Mouse (Mus musculus) embryo, embryonic 10 days (tissue): Measurements from ENCODE around the gene Xpr1.

Experiments
- DNase-seq: peaks from one replicate; pipeline ENCODE4 v3.0.0-alpha.2; 2015; ENCODE audit warnings: low spot score

The Xpr1 gene

DNA sequence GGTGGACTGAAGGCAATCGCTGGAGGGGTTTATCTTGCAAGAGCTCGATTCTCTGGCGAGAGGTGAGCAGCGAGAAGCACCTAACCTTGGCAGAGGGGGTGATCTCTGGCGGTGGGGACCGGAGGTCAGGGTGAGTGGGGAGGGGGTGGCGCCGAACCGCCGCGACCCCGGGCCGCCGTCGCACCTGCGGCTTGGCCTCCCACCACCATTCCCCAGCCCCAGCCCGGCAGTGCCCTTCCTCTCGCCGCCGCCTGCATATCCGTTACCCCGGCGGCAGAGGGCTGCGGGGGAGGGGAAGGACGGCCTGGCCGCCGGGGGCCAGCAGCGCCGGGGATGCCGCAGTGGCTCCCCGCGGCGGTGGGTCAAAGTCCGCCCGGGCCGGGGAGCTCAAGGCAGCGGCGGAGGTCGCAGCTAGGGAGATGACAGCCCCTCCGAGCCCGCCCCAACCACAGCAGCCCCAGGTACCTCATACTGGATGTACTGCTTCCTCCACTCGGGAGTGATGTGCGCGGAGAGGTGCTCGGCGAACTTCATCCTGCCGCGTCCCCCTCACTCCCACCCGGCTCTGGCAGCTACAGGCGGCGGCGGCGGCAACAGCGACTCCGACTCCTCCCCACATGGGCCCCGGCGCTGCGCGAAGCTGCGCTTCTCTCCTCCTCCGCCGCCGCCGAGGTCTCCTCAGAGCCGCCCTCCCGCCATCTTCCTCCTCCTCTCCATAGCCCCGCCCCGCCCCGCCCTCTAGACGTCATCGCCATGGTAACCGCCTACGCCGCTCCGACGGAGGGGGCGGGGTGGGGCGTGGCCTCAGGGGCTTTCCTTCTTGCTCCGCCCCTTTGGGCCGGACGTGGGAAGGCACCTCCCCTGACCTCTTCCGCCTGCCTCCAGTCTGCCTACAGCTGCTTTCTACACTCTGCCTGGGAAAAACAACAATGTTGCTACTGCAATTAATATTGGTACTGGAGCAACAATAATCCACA is at the start of gene Xpr1:
Gene Xpr1 (minus strand): TSS at position 715 of the 977 bp plus-strand sequence.
- peak; percentile 94 for DNase-seq

DNA sequence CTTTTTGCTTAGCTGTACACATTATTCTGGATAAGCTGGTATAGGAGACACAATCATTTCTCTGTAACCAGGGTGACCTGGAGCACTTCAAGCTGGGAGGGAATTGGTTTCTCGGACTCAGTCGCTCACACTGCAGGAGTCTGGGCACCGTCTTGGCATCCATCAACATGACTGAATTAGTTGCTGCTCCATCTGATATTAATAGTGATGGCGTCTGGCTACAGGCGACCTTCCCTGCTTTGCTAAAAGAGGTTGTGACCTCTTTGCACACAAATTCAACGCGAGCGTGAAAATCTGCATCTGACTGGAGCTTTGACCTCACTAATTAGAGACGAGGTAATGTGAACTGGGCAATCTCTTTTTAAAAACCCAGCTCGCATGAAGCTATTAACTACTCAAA is 46.2 kb upstream of the Xpr1 start:
- DNase-seq = peak; percentile 51

DNA sequence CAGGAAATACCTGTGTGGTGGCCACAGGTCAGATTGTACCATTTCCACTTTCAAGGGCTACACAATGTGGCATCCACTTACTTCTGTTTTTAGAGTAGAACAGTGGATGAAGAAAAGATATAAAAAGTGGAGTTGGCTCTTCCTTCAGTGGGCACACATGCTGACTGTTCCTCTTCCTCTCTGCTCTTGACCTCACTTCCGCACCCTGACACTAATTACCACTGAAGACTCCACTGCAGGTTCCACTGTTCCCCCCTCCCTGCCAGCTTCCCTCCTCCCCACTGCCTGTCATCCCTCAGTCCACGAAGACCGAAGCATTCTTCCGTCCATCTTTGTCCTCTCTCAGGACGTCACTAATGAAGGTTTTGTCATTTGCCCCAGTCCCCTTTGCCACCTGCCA is 45.4 kb upstream of the Xpr1 start:
- no peak for DNase-seq

DNA sequence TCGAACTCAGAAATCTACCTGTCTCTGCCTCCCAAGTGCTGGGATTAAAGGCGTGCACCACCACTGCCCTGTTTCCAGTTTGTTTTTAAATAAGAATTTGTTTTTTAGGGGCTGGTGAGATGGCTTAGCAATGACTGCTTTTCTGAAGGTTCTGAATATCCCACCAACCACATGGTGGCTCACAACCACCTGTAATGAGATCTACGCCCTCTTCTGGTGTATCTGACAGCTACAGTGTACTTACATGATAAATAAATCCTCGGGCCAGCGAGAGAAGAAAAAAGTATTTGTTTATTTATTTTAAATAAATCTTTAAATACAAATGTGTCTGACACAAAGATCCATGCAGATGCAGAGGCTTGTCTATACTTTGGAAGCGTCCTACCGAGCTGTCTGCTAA is 40.3 kb upstream of the Xpr1 start:
- no peak for DNase-seq

DNA sequence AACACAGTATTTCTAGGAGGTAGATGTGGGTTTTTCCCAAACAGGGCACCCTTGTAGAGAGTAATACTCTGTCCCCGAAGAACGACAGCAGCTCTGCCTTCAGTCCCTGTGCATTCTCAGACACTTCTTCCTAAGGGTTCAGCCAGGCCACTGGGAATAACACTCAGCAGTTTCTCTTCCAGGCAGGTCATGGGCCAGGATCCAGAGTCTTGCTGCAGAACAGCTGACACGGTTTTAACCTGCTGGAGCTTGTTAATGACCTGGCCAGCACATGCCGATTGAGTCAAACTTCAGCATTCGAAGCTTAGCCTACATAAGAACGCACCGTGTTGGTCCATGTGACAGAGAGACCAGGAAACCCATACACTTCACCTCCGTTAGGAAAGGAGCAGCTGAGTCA is 36.0 kb upstream of the Xpr1 start:
- no peak for DNase-seq

DNA sequence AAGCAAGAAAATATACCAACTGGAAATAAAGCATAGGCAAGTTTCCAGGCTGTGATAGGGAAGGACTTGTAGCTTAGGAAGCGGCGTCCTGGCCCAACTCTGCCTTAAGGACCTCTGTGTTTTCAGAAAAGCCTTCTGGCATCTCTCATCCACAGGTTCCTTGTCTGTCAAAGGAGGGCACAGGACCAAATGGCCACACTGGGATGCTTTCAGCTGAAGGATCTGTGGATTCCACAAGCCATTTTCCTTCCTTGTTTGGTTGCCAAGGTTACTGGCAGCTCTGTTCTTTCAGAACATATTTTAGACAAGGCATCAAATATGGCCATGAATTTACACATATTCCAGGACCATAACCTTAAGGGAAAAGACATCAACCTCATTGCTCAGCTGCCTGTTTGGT is 31.7 kb upstream of the Xpr1 start:
- no peak for DNase-seq

DNA sequence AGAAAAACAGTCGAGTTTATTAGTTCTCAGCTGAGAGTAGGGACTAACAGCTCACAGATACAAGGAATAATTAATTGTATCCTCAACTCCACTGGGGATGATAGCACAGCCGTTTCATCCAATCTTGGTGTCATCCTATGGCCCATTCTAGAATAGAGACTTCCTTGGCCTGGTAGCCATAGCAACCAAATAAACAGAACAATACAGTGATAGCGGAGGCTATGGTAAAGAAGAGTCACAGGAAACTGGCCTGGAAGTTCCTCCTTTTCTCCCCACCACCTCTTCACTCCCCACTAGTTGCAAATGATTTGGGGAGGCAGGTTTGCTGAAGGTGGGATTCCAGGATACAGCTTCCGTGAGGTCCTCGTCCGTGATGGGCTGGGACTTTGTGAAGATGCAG is 30.1 kb upstream of the Xpr1 start:
- no peak for DNase-seq

DNA sequence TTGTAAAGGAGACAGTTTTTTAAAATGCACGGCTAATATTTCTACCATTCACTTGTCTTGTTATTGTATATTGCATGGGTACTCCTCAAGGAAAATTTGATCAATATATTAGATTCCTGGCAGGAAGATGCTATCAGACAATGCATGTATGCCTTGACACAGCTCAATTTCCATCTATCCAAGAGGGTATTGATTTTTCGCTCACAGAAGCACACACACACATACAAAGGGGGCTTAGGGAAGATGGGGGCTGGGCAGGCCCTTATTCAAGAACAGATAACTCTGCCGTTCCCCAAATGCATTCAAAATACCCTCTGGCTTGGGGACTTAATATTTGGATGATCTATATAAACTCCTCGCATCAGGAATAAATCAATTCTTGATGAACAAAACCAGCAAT is 25.9 kb upstream of the Xpr1 start:
- no peak for DNase-seq

DNA sequence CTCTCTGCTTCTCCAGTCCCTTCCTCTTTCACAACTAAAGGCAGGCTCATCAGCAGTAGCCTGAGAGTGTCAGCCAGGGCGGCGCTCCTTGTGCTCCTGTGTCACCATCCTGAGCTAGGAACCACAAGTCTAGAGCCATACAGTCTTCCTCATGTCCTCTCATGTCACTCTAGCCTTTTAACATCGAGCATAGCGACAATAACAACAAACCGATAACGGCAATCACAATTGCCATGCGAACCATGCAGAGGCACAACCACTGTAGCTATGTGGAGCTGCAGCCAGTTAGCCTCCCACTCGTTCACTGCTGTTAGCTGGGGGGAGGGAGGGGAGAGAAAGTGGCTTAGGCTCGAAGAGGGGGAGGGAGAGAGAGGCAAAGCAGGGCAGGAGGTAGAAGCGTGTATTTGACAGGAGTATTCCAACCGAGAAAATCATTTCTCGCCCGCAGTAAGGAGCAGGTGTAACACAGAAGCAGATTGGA is 25.3 kb upstream of the Xpr1 start:
- DNase-seq = no peak

DNA sequence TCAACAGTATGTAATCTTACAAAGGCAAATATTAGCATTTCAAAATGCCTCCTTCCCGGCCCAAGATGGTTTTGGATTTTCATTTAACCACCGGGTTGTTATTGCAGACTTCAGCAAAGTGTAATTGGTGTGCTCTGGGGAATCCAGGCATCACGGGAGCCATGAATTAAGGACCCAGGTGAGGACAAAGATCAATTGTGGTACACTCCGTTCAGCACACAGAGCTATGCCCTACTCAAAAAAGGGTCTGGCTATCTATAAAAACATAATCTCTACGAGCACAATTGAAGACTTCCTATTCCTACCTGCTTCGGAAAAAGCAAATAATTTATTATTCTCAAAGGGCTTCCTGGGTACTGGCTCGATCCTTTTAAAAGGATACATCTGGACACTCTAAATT is 22.3 kb upstream of the Xpr1 start:
- DNase-seq = no peak

DNA sequence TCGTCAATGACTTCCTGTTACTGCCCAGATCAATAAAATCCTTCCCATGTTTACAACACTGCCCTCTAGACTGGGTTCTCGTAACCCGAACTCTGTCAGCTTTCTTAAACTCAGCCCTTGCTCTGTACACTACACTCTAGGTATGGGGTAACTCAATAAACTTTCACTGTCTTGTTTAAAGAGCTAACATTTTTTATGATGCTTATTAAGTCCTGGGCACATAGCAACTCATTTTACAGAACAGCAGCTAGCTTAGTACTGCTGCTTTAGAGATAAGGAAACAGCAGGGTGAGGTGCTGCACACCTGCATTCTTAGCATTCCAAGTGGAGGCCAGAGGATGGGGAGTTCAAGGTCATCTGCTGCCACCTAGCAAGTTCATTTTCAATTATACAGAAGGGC is 21.3 kb upstream of the Xpr1 start:
- no peak for DNase-seq

DNA sequence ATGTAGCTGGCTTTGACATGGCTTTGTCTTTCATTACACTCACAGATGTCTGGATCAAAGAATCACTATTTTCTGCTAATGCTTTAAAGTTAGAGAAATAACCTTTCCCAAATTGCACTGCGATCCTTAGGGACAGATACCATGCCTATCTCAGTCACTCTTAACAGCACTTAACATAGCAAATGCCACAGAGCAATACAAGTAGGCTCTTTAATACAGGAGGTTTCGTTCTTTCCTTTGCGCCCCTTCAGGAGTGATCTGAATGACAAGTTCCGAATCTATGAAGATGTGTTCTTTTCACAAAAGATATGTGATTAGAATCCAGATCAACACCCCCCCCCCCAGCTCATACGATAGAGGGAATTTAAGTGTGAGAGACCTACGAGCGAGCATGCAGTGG is 12.1 kb upstream of the Xpr1 start:
- no peak for DNase-seq

DNA sequence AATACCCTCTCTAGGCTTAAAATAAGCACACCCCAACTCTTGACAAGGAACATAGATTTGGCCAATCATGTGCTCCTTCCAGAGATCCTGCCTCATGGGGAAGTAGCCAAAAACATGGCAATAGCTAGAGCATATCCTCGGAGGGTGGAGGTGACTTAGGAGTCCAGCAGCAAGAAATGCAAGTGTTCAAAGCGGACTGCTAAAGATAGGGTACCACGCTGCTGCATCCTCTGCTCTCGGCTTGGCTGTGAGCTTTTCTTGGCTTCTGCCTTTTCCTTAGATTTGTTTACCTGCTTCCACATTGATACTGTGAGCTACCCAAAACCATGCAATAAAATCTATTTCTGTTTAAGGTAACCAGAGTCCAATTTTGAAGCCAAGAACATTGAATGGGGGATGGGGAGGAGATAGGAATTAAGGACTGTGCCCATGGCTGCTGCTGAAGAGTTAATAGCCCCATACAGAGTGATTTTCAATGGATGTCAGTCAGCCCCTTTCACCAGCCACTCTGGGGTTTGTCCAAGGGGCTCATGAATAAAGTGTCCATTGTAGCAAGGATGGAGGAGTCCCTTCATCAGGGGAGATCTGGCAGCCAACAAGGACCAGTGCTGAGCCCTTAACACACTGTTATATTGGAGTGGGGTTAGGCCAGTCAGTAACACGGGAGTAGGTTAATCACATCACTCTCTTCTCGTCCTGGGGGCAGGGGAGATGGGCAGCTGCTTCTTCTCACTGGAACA is 10.1 kb upstream of the Xpr1 start:
- DNase-seq = peak; percentile 38

DNA sequence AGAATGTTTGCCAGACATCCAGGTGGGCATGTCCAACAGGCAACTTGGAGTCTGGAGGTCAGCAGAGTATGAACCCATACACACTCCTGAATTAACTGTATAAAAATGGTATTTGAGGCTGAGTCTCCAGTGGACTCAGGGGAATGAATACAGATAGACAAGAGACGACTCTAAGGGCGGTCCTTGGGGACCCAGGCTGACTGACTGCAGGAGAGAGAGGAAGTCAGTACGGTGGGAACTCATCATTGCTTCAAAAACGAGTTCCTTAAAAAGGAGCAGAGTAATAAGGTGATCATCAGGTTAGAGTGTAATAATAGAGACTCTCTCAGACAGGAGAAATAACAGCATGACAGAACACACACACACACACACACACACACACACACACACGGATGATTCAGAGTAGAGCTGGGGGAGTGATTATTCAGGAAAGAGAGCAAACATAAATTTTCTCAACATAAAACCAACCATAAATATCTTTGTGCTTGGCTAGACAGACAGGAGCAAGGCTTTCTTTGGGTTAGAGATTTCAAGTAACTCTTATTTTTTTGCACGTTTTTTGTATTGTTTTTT is 8.6 kb upstream of the Xpr1 start:
- no peak for DNase-seq

DNA sequence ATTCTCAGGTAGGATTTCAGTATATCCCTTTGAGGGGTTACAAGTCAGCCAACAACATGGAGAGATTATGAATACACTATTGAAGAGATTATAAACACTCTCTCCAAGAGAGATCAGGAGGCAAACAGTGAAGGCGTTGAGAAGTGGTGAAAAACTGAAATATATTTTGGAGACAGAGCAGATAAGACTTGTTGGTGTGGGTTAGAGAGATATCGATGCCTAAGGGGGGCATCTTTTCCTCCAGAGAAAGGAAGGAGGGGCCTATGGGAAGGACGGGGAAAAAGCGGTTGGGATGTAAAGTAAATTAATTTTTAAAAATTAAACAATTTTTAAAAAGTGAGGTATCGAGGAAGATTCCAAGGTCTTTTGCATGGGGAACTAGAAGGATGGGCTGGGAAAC is 8.1 kb upstream of the Xpr1 start:
- no peak for DNase-seq

DNA sequence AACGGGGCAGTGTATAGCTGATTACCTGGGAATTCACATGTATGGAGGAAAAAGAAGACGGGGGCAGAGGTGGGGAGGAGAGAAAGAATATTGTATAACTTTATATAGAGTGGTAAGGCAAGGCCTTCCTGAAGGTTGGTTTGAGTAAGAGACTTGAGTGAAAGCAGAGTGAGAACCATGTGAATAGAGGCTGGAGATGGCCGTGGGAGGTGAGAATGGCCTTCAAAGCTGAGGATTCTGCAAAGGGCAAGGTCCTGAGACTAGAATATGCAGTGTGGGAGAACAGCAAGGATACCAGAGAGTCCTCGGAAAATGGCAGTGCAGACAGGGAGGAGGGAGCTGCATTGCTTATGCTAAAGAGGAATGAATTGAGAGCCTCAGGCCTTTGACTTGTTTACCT is 6.6 kb upstream of the Xpr1 start:
- no peak for DNase-seq

DNA sequence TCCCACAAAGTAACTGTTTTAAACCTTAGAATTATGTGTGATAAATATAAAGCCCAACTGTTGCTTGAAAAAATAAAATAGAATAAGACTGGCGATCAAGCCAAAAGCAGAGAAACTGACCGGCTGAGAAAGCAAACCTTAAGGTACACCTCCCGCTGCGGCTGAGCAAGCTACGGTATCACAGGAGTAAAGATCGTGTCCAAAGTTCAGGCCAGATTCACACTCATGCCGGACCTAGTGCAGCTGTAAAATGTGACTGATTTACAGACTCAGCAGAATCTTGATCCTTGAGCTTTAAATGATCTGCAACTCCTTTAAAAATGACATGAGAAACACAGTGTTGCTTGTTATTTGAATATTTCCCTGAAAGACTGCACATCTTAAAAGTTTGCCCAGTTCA is 4.8 kb upstream of the Xpr1 start:
- no peak for DNase-seq

DNA sequence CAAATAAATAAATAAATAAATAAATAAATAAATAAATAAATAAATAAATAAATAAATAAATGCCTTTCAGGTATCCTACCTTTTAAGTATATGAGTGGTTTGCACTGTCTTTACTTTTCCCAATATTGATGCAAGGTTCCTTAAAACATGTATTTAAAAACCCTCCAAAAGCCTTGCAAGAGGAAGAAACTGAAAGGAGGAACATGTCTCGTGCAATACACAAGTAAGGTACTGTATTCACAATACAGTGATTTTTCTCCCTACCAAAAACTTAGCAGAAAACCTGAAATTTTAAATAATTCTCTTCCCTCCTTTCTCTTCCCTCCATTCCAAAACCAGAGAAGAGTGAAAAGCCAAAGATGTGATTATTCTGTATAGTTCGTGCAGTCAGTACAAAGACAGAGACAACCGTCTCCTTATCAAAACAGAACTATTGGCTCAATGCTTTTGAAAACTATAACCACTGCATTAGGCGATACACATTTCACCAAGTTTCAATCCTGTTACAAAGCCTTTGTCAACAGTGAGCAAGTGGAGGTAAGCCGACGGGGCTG is 991 bp downstream of the Xpr1 start:
- no peak for DNase-seq

DNA sequence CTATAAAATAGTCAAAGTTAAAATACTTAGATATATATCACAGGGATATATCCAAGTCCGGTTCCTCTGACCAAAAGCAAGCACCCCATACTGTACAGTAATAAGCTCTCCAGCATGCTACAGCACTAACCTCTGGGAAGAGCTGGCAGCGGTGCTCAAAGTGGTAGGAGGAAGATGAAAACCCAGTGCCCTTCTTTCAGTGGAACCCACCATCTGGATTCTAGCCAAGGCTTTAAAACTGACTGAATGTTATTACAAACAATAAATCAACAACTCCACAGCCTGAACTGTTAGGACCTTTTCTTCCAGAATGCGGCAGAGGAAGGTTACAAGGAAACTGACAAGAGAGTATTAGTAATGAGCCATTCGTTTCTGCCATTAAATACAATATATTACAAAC is 1.8 kb downstream of the Xpr1 start:
- DNase-seq = no peak

DNA sequence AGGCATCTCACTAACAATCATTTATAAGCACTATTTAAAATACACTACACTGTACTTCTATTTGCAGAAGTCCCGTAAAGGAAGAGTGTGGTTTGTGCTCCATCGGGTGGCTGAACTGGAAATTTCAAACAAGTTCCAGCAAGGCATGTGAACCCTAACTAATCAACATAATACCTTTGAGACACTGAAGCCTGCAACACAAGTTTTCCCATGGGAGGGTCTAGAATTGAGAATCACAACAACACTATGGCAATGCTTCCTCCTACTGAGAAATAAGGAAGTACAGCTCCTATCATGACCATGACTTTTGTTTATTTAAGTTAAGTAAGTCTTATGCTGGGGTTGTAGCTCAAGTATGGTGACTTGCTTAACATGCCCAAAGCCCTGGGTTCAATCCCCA is 4.5 kb downstream of the Xpr1 start:
- no peak for DNase-seq

DNA sequence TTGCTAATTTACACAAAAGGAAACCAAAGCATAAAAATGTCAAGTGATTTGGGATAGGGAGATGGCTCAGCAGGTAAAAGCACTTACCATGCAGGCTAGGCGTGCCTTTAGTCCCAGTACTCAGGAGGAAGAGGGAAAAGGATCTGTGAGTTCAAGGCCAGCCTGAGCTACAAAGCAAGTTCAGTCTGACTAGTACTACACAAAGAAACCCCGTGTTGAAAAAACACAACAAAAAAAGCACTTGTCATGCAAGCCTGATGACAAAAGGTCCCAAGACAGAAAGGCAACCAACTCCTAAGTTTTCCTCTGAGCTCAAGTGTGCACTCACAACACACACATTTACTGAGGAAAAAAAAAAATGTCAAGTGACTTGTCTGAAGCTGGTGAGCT is 8.6 kb downstream of the Xpr1 start:
- no peak for DNase-seq

DNA sequence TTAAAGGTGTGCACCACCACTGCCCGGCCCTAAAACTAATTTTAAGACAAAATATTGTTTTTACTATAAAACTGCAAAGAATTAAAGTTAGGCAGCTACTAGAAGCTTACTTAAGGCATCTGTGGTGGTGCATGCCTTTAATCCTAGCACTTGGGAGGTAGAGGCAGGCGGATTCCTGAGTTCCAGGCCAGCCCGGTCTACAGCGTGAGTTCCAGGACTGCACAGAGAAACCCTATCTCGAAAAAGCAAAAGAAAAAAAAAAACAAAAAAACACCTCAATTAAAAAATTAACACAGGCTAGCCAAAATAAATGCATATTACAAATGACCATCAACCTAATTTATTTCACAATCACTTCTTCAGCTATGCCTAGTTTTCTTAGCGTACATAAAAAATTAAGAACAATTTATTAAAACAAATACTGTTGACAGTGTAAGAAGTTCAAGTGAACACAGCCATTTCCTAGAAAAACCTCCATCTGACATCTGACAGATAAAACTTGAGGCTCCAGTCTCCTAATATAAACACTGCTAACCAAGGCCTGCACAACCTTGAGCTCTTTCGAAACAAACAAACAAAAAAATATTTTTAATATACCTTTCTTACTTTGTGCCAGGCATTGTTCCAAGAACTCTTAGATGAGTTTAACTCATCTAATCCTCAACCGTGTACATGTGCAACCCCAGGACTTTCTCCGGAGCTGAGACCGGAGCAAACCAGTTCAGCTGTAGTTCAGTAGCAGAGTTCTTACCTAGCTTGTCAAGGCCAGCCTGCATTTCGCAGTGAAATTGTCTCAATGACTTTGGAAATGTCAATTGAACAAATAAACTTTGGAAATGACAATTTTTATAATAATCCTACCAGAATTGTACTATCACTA is 9.3 kb downstream of the Xpr1 start:
- no peak for DNase-seq
